Mouse (Mus musculus) myocyte (in vitro differentiated cells): ENCODE measurements around the gene Tex21. TPM values are rescaled to one million over a fixed set of nuclear protein-coding genes. Genes with fewer than 3 reads are reported as not detected.

Experiments
- H3K27me3 ChIP-seq: one replicate; pipeline ENCODE4 v1.6.1; 2011; ENCODE audit not compliant: control insufficient read depth, insufficient read depth, insufficient read length
- H3K36me3 ChIP-seq: one replicate; pipeline ENCODE4 v1.6.1; 2011; ENCODE audit not compliant: control insufficient read depth, insufficient read depth
- H3K4me2 ChIP-seq: one replicate; pipeline ENCODE4 v1.6.1; 2011; ENCODE audit warnings: low read depth, control low read depth
- H3K4me3 ChIP-seq: one replicate; pipeline ENCODE4 v1.5.1; 2011; ENCODE audit warnings: mild to moderate bottlenecking, control low read depth, moderate library complexity
- H3K79me2 ChIP-seq: one replicate; pipeline ENCODE4 v1.6.1; 2011; ENCODE audit not compliant: control insufficient read depth, insufficient read depth
- H3ac ChIP-seq: one replicate; pipeline ENCODE4 v1.6.1; 2011; ENCODE audit not compliant: control insufficient read depth, insufficient read length
- CEBPB ChIP-seq: IDR thresholded peaks from 2 replicates; pipeline ENCODE4 v1.6.1; 2011; ENCODE audit warnings: mild to moderate bottlenecking, moderate library complexity; ENCODE audit not compliant: poor library complexity, insufficient read depth, severe bottlenecking
- E2F4 ChIP-seq: IDR thresholded peaks from one replicate; pipeline ENCODE4 v1.6.1; 2011; ENCODE audit warnings: mild to moderate bottlenecking, control low read depth, moderate library complexity; ENCODE audit not compliant: insufficient read depth
- MAX ChIP-seq: IDR thresholded peaks from one replicate; pipeline ENCODE4 v1.6.1; 2011; ENCODE audit warnings: low read depth, mild to moderate bottlenecking, control low read depth
- MYOD1 ChIP-seq, 3 experiments: IDR thresholded peaks; one replicate each; pipeline ENCODE4 v1.6.1; 2011; ENCODE audit warnings: control low read depth in 2 of 3, low read depth in 2 of 3, mild to moderate bottlenecking in 2 of 3, moderate library complexity in 1 of 3; ENCODE audit not compliant: insufficient read length in 2 of 3, control insufficient read depth in 1 of 3
- MYOG ChIP-seq, 3 experiments: IDR thresholded peaks; one replicate each; pipeline ENCODE4 v1.6.1; 2011; ENCODE audit warnings: control low read depth in 2 of 3, low read depth in 2 of 3, mild to moderate bottlenecking in 2 of 3; ENCODE audit not compliant: insufficient read length in 2 of 3, control insufficient read depth in 1 of 3, insufficient read depth in 1 of 3
- POLR2A ChIP-seq: IDR thresholded peaks from one replicate; pipeline ENCODE4 v1.6.1; 2011; ENCODE audit warnings: low read depth, mild to moderate bottlenecking, control low read depth, moderate library complexity; ENCODE audit not compliant: insufficient read length
- POLR2AphosphoS2 ChIP-seq: IDR thresholded peaks from one replicate; pipeline ENCODE4 v1.6.1; 2011; ENCODE audit warnings: low read depth, control low read depth; ENCODE audit not compliant: insufficient read length
- REST ChIP-seq: IDR thresholded peaks from one replicate; pipeline ENCODE4 v1.6.1; 2011; ENCODE audit warnings: mild to moderate bottlenecking, control low read depth, moderate library complexity; ENCODE audit not compliant: insufficient read depth, insufficient read length
- SRF ChIP-seq: IDR thresholded peaks from one replicate; pipeline ENCODE4 v1.6.1; 2011; ENCODE audit warnings: low read depth; ENCODE audit not compliant: control insufficient read depth, insufficient read length
- TCF12 ChIP-seq: IDR thresholded peaks from one replicate; pipeline ENCODE4 v1.6.1; 2011; ENCODE audit warnings: mild to moderate bottlenecking, control low read depth; ENCODE audit not compliant: poor library complexity, insufficient read depth, severe bottlenecking
- TCF3 ChIP-seq: IDR thresholded peaks from one replicate; pipeline ENCODE4 v1.6.1; 2011; ENCODE audit warnings: low read depth, control low read depth; ENCODE audit not compliant: insufficient read length
- USF1 ChIP-seq: IDR thresholded peaks from one replicate; pipeline ENCODE4 v1.6.1; 2011; ENCODE audit warnings: low read depth, mild to moderate bottlenecking, control low read depth, moderate library complexity
- polyA plus RNA-seq: library from polyadenylated mRNA; unstranded; fragments of >200 nt; fragmentation: generic; extraction: Trizol; gene quantifications from one replicate; pipeline ENCODE4 v1.2.1, GENCODE M21; 2012; ENCODE audit warnings: missing spikeins

The Tex21 gene
- polyA plus RNA-seq, 1 experiment = not detected

- H3K27me3 ChIP-seq = no peaks in the 10 kb centered on the region
- H3ac ChIP-seq = no peak overlapping the region
- no peak overlapping the region for H3K4me3 ChIP-seq
- no peak overlapping the region for H3K4me2 ChIP-seq
- H3K36me3 ChIP-seq = no peaks in the 10 kb centered on the region
- TF ChIP-seq TCF12 (no peak), POLR2AphosphoS2 (no peak), REST (no peak), TCF3 (no peak), POLR2A (no peak), USF1 (no peak), E2F4 (no peak), MYOG (IDR thresholded peaks at IDR 0.05; ENCODE audit: control insufficient read depth in 1 of 3, insufficient read depth in 1 of 3, insufficient read length in 2 of 3, low read depth in 2 of 3) (no peak), SRF (no peak), CEBPB (no peak), MYOD1 (IDR thresholded peaks at IDR 0.05; ENCODE audit: control insufficient read depth in 1 of 3, insufficient read length in 2 of 3, low read depth in 2 of 3) (no peak), MAX (no peak)
- no peaks in the 10 kb centered on the region for H3K79me2 ChIP-seq
These were observed 55.6 kb downstream of the Tex21 start for GRCm38 (mm10) chr12:76190940-76191339.

GRCm38 (mm10) chr12:76187849-76188248, 58.7 kb downstream of the Tex21 start:
- Histone ChIP-seq H3K4me2 (no peak overlapping the region), H3K4me3 (no peak overlapping the region)
- TF ChIP-seq POLR2AphosphoS2 (no peak), MYOG (IDR thresholded peaks at IDR 0.05; ENCODE audit: control insufficient read depth in 1 of 3, insufficient read depth in 1 of 3, insufficient read length in 2 of 3, low read depth in 2 of 3) (no peak), CEBPB (no peak), POLR2A (no peak), USF1 (no peak), E2F4 (no peak), REST (no peak), MYOD1 (IDR thresholded peaks at IDR 0.05; ENCODE audit: control insufficient read depth in 1 of 3, insufficient read length in 2 of 3, low read depth in 2 of 3) (no peak), MAX (no peak), SRF (no peak), TCF12 (no peak), TCF3 (no peak)

GRCm38 (mm10) chr12:76186473-76186872, 60.1 kb downstream of the Tex21 start:
- Histone ChIP-seq H3ac (no peak overlapping the region), H3K79me2 (no peaks in the 10 kb centered on the region), H3K4me3 (no peak overlapping the region), H3K27me3 (no peaks in the 10 kb centered on the region), H3K36me3 (no peaks in the 10 kb centered on the region), H3K4me2 (no peak overlapping the region)
- TF ChIP-seq CEBPB = no peak
- no peak for TF ChIP-seq MAX
- TF ChIP-seq USF1 = no peak
- no peak for TF ChIP-seq MYOG (IDR thresholded peaks at IDR 0.05; ENCODE audit: control insufficient read depth in 1 of 3, insufficient read depth in 1 of 3, insufficient read length in 2 of 3, low read depth in 2 of 3)
- TF ChIP-seq MYOD1 (IDR thresholded peaks at IDR 0.05; ENCODE audit: control insufficient read depth in 1 of 3, insufficient read length in 2 of 3, low read depth in 2 of 3) = no peak
- no peak for TF ChIP-seq POLR2AphosphoS2
- TF ChIP-seq POLR2A = no peak
- no peak for TF ChIP-seq SRF
- TF ChIP-seq TCF12 = no peak
- no peak for TF ChIP-seq REST
- TF ChIP-seq TCF3 = no peak
- TF ChIP-seq E2F4 = no peak

More at GRCm38 (mm10) chr12:76187849-76188248, 58.7 kb downstream of the Tex21 start:
- H3K27me3 ChIP-seq = no peaks in the 10 kb centered on the region
- no peak overlapping the region for H3ac ChIP-seq
- H3K79me2 ChIP-seq = no peaks in the 10 kb centered on the region
- no peaks in the 10 kb centered on the region for H3K36me3 ChIP-seq

- no peaks in the 10 kb centered on the region for H3K36me3 ChIP-seq
- TF ChIP-seq USF1 (no peak), TCF3 (no peak), MYOD1 (IDR thresholded peaks at IDR 0.05; ENCODE audit: control insufficient read depth in 1 of 3, insufficient read length in 2 of 3, low read depth in 2 of 3) (no peak), MAX (no peak), POLR2AphosphoS2 (no peak), POLR2A (no peak), TCF12 (no peak), MYOG (IDR thresholded peaks at IDR 0.05; ENCODE audit: control insufficient read depth in 1 of 3, insufficient read depth in 1 of 3, insufficient read length in 2 of 3, low read depth in 2 of 3) (no peak), E2F4 (no peak), SRF (no peak), REST (no peak), CEBPB (no peak)
- no peaks in the 10 kb centered on the region for H3K27me3 ChIP-seq
- no peak overlapping the region for H3K4me3 ChIP-seq
- H3ac ChIP-seq = no peak overlapping the region
- H3K4me2 ChIP-seq = no peak overlapping the region
- no peaks in the 10 kb centered on the region for H3K79me2 ChIP-seq
These were observed 61.3 kb downstream of the Tex21 start for GRCm38 (mm10) chr12:76185167-76185816.
